Mouse (Mus musculus) layer of hippocampus, adult 18-20 months (tissue): ENCODE data around the gene Prnp. TPM values are rescaled to one million over a fixed set of nuclear protein-coding genes. Genes with fewer than 3 reads are reported as not detected.

ENCODE experiments used
- total RNA-seq, 2 experiments: library from RNA; stranded (reverse); gene quantifications; 2 replicates each; pipeline ENCODE4 v1.2.3; 2021

Gene Prnp
- total RNA-seq, 2 experiments from 2014 or later, result 1,102 to 1,107 TPM

Other genes starting within 250 kb of the Prnp start
- under 1 TPM; 0.18 to 0.20 TPM for gene Erv3, start 50.2 kb upstream of the Prnp start, total RNA-seq
- not detected for gene Prn, start within 50 bp of the Prnp start, total RNA-seq
- not detected for gene Prnd, start 40.9 kb downstream of the Prnp start, total RNA-seq
- gene Rassf2, start 120.3 kb downstream of the Prnp start, total RNA-seq, result 10 to 100 TPM; 45.5 to 52.1 TPM
- 100 to 1,000 TPM in 1 of 2 experiments, 10 to 100 TPM in 1; 96.8 to 103 TPM for gene Slc23a2, start 235.2 kb downstream of the Prnp start, total RNA-seq